ENCODE assay signal across 8 mouse cellular contexts in the genomic region with DNA sequence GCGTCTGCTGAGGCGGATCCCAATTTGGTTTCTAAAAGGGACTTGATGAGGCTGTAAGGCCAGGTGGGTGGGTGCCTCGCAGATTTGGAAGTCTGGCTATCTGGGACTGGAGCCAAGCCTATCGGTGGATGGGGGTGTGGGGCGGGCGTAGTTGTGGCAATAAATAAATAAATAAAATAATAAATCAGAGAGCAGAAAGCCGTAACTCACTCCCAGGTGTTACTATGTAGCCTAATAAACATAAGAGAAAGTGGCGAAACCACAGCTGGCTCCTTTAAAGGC. TPM values are rescaled to one million over a fixed set of nuclear protein-coding genes. Genes with fewer than 3 reads are reported as not detected.
A peak's percentile ranks its signal among the peaks of the same experiment; 100 is the strongest.
DNase-seq lines count a peak whose midpoint lies in the region; ATAC-seq lines count a peak whose summit lies in the region.

No protein-coding gene starts in this region.

- H3K4me2 ChIP-seq in lung, embryonic 16.5 days (ENCODE audit: low read depth, low read length), result peak overlapping the region; percentile 90
- H3K4me2 ChIP-seq in limb, embryonic 13.5 days (replicated peaks), result peak overlapping the region; percentile 92
- H3K4me2 ChIP-seq in neural tube, embryonic 15.5 days, result peak overlapping the region; percentile 62

- H3K27me3 ChIP-seq in lung, embryonic 16.5 days (ENCODE audit: control insufficient read depth, insufficient read depth, low read depth, low read length), result peaks cover 3% of the 10 kb centered on the region; the same call in 1 of the 2 replicates
- H3K27me3 ChIP-seq in forebrain, embryonic 10.5 days (ENCODE audit: poor library complexity, severe bottlenecking), result peaks cover 29% of the 10 kb centered on the region
- peaks cover 14% of the 10 kb centered on the region; the same call in 1 of the 2 replicates for H3K27me3 ChIP-seq in limb, embryonic 13.5 days
- peaks cover 25% of the 10 kb centered on the region for H3K27me3 ChIP-seq in neural tube, embryonic 15.5 days (replicated peaks)

- peaks cover 18% of the 10 kb centered on the region for H3K4me1 ChIP-seq in lung, embryonic 16.5 days (replicated peaks; ENCODE audit: control insufficient read depth, insufficient read depth, low read length)
- peaks cover 25% of the 10 kb centered on the region for H3K4me1 ChIP-seq in forebrain, embryonic 10.5 days
- H3K4me1 ChIP-seq in limb, embryonic 13.5 days, result peaks cover 22% of the 10 kb centered on the region
- H3K4me1 ChIP-seq in neural tube, embryonic 15.5 days, result peaks cover 17% of the 10 kb centered on the region

- H3K9me3 ChIP-seq in lung, embryonic 16.5 days (ENCODE audit: control insufficient read depth, low read length), result no peaks in the 10 kb centered on the region
- no peaks in the 10 kb centered on the region for H3K9me3 ChIP-seq in forebrain, embryonic 10.5 days
- H3K9me3 ChIP-seq in limb, embryonic 13.5 days, result no peaks in the 10 kb centered on the region
- no peaks in the 10 kb centered on the region for H3K9me3 ChIP-seq in neural tube, embryonic 15.5 days (replicated peaks)

- peak overlapping the region; percentile 60 for H3K9ac ChIP-seq in lung, embryonic 16.5 days (ENCODE audit: low read length)
- peak overlapping the region; percentile 64 for H3K9ac ChIP-seq in limb, embryonic 13.5 days
- 0 out of 2 replicates have a peak overlapping the region, but pooled peaks have one; percentile 3 for H3K9ac ChIP-seq in neural tube, embryonic 15.5 days (replicated peaks)

- no peak for DNase-seq in lung, postnatal 14 days
- DNase-seq in forebrain, embryonic 10.5 days (ENCODE audit: extremely low spot score, low spot score), result no peak
- DNase-seq in thymus, adult 18-20 months, result no peak
- DNase-seq in embryo, embryonic 10.5 days (ENCODE audit: low spot score), result no peak
- no peak for DNase-seq in gastrocnemius, adult 18-20 months (ENCODE audit: low spot score)

- peak overlapping the region; percentile 59 for H3K4me3 ChIP-seq in lung, embryonic 16.5 days (ENCODE audit: low read length)
- peak overlapping the region; percentile 49 for H3K4me3 ChIP-seq in forebrain, embryonic 10.5 days
- peak overlapping the region; percentile 54 for H3K4me3 ChIP-seq in limb, embryonic 13.5 days
- H3K4me3 ChIP-seq in neural tube, embryonic 15.5 days (replicated peaks), result peak overlapping the region; percentile 33

- peaks cover 4% of the 10 kb centered on the region for H3K36me3 ChIP-seq in lung, embryonic 16.5 days (ENCODE audit: control insufficient read depth, insufficient read depth, low read length)
- peaks cover 21% of the 10 kb centered on the region for H3K36me3 ChIP-seq in forebrain, embryonic 10.5 days (replicated peaks)
- H3K36me3 ChIP-seq in limb, embryonic 13.5 days, result peaks cover 20% of the 10 kb centered on the region
- H3K36me3 ChIP-seq in neural tube, embryonic 15.5 days, result peaks cover 20% of the 10 kb centered on the region

- WGBS in lung, embryonic 16.5 days, result 12% methylated on average over 8 of the region's 8 CpGs
- WGBS in forebrain, embryonic 10.5 days, result 20% methylated on average over 8 of the region's 8 CpGs
- 3% methylated on average over 8 of the region's 8 CpGs for whole genome bisulfite sequencing in limb, embryonic 13.5 days
- WGBS in neural tube, embryonic 15.5 days, result 4% methylated on average over 8 of the region's 8 CpGs

- no peak overlapping the region for H3K27ac ChIP-seq in lung, embryonic 16.5 days (ENCODE audit: low read length)
- H3K27ac ChIP-seq in forebrain, embryonic 10.5 days, result no peak overlapping the region
- no peak overlapping the region for H3K27ac ChIP-seq in limb, embryonic 13.5 days
- H3K27ac ChIP-seq in neural tube, embryonic 15.5 days (replicated peaks), result no peak overlapping the region

- ATAC-seq in lung, embryonic 16.5 days (ENCODE audit: low read depth), result no peak
- ATAC-seq in limb, embryonic 13.5 days (ENCODE audit: low FRiP score, low read depth), result no peak
- no peak for ATAC-seq in neural tube, embryonic 15.5 days (ENCODE audit: low FRiP score)

RNA-seq across cellular contexts. Expression of gene Ell3, which starts 1.1 kb away (rescaled TPM):
- polyA plus RNA-seq in lung, embryonic 16.5 days (2015; fragmentation: Nextera tagmentation; extraction: Ambion mirVana), result 8.0 and 11.1 TPM in 2 replicates
- 4.3 and 5.0 TPM in 2 replicates for polyA plus RNA-seq in forebrain, embryonic 10.5 days (2016; fragmentation: Nextera tagmentation; extraction: Ambion mirVana)
- polyA plus RNA-seq in limb, embryonic 13.5 days (2015; fragmentation: Nextera tagmentation; extraction: Ambion mirVana), result 9.8 TPM in 2 replicates
- 2.6 and 3.6 TPM in 2 replicates for polyA plus RNA-seq in neural tube, embryonic 15.5 days (2015; fragmentation: Nextera tagmentation; extraction: Ambion mirVana)
- not detected for total RNA-seq in gastrocnemius, adult 18-20 months (2021)

RNA-seq across cellular contexts. Expression of gene Serf2, which starts 6.0 kb away (rescaled TPM):
- polyA plus RNA-seq in lung, embryonic 16.5 days (2015; fragmentation: Nextera tagmentation; extraction: Ambion mirVana), result 430 and 509 TPM in 2 replicates
- polyA plus RNA-seq in forebrain, embryonic 10.5 days (2016; fragmentation: Nextera tagmentation; extraction: Ambion mirVana), result 449 TPM in 2 replicates
- polyA plus RNA-seq in limb, embryonic 13.5 days (2015; fragmentation: Nextera tagmentation; extraction: Ambion mirVana), result 513 and 546 TPM in 2 replicates
- 297 and 319 TPM in 2 replicates for polyA plus RNA-seq in neural tube, embryonic 15.5 days (2015; fragmentation: Nextera tagmentation; extraction: Ambion mirVana)
- total RNA-seq in gastrocnemius, adult 18-20 months (2021), result 100 to 1,000 TPM; 334 to 355 TPM

RNA-seq across cellular contexts. Expression of gene Hypk, which starts 10.1 kb away (rescaled TPM):
- polyA plus RNA-seq in lung, embryonic 16.5 days (2015; fragmentation: Nextera tagmentation; extraction: Ambion mirVana), result 96.5 and 104 TPM in 2 replicates
- 142 and 161 TPM in 2 replicates for polyA plus RNA-seq in forebrain, embryonic 10.5 days (2016; fragmentation: Nextera tagmentation; extraction: Ambion mirVana)
- 132 and 133 TPM in 2 replicates for polyA plus RNA-seq in limb, embryonic 13.5 days (2015; fragmentation: Nextera tagmentation; extraction: Ambion mirVana)
- 118 and 120 TPM in 2 replicates for polyA plus RNA-seq in neural tube, embryonic 15.5 days (2015; fragmentation: Nextera tagmentation; extraction: Ambion mirVana)
- 10 to 100 TPM; 10.9 to 15.1 TPM for total RNA-seq in gastrocnemius, adult 18-20 months (2021)

RNA-seq across cellular contexts. Expression of gene Serinc4, which starts 13.6 kb away (rescaled TPM):
- 0.11 and 1.1 TPM in 2 replicates for polyA plus RNA-seq in lung, embryonic 16.5 days (2015; fragmentation: Nextera tagmentation; extraction: Ambion mirVana)
- polyA plus RNA-seq in forebrain, embryonic 10.5 days (2016; fragmentation: Nextera tagmentation; extraction: Ambion mirVana), result 0.15 and 0.27 TPM in 2 replicates
- 0.23 and 0.28 TPM in 2 replicates for polyA plus RNA-seq in limb, embryonic 13.5 days (2015; fragmentation: Nextera tagmentation; extraction: Ambion mirVana)
- 0.63 and 0.92 TPM in 2 replicates for polyA plus RNA-seq in neural tube, embryonic 15.5 days (2015; fragmentation: Nextera tagmentation; extraction: Ambion mirVana)
- total RNA-seq in gastrocnemius, adult 18-20 months (2021), result not detected

RNA-seq across cellular contexts. Expression of gene Catsper2, which starts 29.4 kb away (rescaled TPM):
- polyA plus RNA-seq in lung, embryonic 16.5 days (2015; fragmentation: Nextera tagmentation; extraction: Ambion mirVana), result 1.9 and 2.0 TPM in 2 replicates
- polyA plus RNA-seq in forebrain, embryonic 10.5 days (2016; fragmentation: Nextera tagmentation; extraction: Ambion mirVana), result 1.5 and 2.0 TPM in 2 replicates
- polyA plus RNA-seq in limb, embryonic 13.5 days (2015; fragmentation: Nextera tagmentation; extraction: Ambion mirVana), result 3.0 TPM in 2 replicates
- 3.0 and 5.7 TPM in 2 replicates for polyA plus RNA-seq in neural tube, embryonic 15.5 days (2015; fragmentation: Nextera tagmentation; extraction: Ambion mirVana)
- total RNA-seq in gastrocnemius, adult 18-20 months (2021), result 1 to 10 TPM; 1.7 to 1.8 TPM

Comparison
In these comparisons a context has a peak if more than half of its experiments do, and no peak if none do; other contexts are left out.
1. H3K9ac ChIP-seq: peak in every context shown above with its lines; median percentile 64 in limb, embryonic 13.5 days; 60 in lung, embryonic 16.5 days; 3 in neural tube, embryonic 15.5 days.